Mouse (Mus musculus) CD4-positive helper T cell, adult 2 months (primary cell): ENCODE results near the gene Adh6a.
A peak's percentile ranks its signal among the peaks of the same experiment; 100 is the strongest.

Experiments
- DNase-seq: peaks from one replicate; pipeline ENCODE4 v3.0.0-alpha.2; 2012; ENCODE audit warnings: low read depth, missing footprints, low spot score

Adh6a gene

GRCm38 (mm10) chr3:138312965-138313364 lies at the start of gene Adh6a:
TSS of gene Adh6a (plus strand) at chr3:138313286.
- DNase-seq, result no peak

- no peak for DNase-seq
Observed at GRCm38 (mm10) chr3:138264648-138265047, 48.4 kb upstream of the Adh6a start.

GRCm38 (mm10) chr3:138270507-138270906 lies 42.6 kb upstream of the Adh6a start:
- no peak for DNase-seq

- DNase-seq, result no peak
Observed at GRCm38 (mm10) chr3:138271297-138271696, 41.8 kb upstream of the Adh6a start.

GRCm38 (mm10) chr3:138273080-138273479 lies 40.0 kb upstream of the Adh6a start:
- DNase-seq, result no peak

GRCm38 (mm10) chr3:138275100-138275499 lies 38.0 kb upstream of the Adh6a start:
- DNase-seq, result peak; percentile 81

- no peak for DNase-seq
Observed at GRCm38 (mm10) chr3:138282556-138282955, 30.5 kb upstream of the Adh6a start.

- no peak for DNase-seq
Observed at GRCm38 (mm10) chr3:138283831-138284230, 29.3 kb upstream of the Adh6a start.

GRCm38 (mm10) chr3:138285986-138286385 lies 27.1 kb upstream of the Adh6a start:
- no peak for DNase-seq

GRCm38 (mm10) chr3:138287686-138288085 lies 25.4 kb upstream of the Adh6a start:
- DNase-seq, result no peak

- no peak for DNase-seq
Observed at GRCm38 (mm10) chr3:138290672-138291071, 22.4 kb upstream of the Adh6a start.

- DNase-seq, result no peak
Observed at GRCm38 (mm10) chr3:138291529-138292117, 21.5 kb upstream of the Adh6a start.

GRCm38 (mm10) chr3:138293298-138293895 lies 19.7 kb upstream of the Adh6a start:
- DNase-seq, result no peak

GRCm38 (mm10) chr3:138300130-138300529 lies 13.0 kb upstream of the Adh6a start:
- DNase-seq, result no peak

- DNase-seq, result no peak
Observed at GRCm38 (mm10) chr3:138302676-138303075, 10.4 kb upstream of the Adh6a start.

GRCm38 (mm10) chr3:138303771-138304488 lies 9.2 kb upstream of the Adh6a start:
- DNase-seq, result no peak

GRCm38 (mm10) chr3:138304489-138304871 lies 8.6 kb upstream of the Adh6a start:
- DNase-seq, result no peak

GRCm38 (mm10) chr3:138305486-138306289 lies 7.4 kb upstream of the Adh6a start:
- no peak for DNase-seq

GRCm38 (mm10) chr3:138306290-138306683 lies 6.8 kb upstream of the Adh6a start:
- no peak for DNase-seq

GRCm38 (mm10) chr3:138309910-138310309 lies 3.2 kb upstream of the Adh6a start:
- DNase-seq, result no peak

- no peak for DNase-seq
Observed at GRCm38 (mm10) chr3:138311015-138311414, 2.1 kb upstream of the Adh6a start.

GRCm38 (mm10) chr3:138316908-138317472 lies 3.9 kb downstream of the Adh6a start:
- no peak for DNase-seq
